Mouse (Mus musculus): Measurements from ENCODE around the gene Olfr853. TPM values are rescaled to one million over a fixed set of nuclear protein-coding genes. Genes with fewer than 3 reads are reported as not detected.

Olfr853 gene
- not detected for polyA plus RNA-seq (2017; shearing (Covaris generic))

DNA sequence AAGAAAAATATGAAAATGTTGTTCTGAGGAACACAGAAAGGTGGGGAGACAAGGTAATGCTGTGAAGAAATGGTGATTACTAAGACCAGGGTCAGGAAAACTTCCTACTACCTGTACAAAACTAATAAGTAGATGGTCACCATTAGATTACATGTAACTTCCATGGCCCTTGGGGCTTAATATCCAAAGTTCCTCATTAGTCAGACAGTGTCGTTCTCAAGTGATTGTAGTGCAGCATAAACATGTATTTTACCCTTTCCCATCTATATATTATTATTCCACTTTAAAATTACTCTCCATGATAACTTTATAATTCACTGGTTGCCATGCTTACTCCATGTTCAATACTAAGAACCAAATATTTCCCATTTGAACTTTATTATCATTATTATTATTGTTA lies at the start of gene Olfr853:
TSS of gene Olfr853 (minus strand) at position 101 of the 400 bp plus-strand sequence.

DNA sequence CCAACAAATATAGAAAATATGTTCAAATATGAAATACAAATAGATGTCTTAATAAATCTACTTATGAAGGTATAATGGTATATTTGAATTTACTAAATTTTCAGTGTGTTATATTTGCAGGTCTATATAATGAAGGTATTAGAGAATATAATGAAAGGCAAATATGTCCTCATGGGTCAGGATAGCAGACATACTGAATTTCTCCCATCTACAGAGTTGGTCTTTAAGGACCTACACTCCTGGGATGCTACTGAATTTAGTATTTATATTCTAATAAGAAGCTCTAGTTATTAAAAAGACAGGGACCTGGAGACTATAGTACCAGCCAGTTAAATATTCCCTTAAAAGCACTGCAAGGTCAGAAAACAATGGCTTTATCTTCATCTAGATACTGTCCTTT lies 41.4 kb upstream of the Olfr853 start, which contains the start of gene Olfr855:
TSS of gene Olfr855 (plus strand) at position 301 of the 400 bp plus-strand sequence.

GRCm38 (mm10) chr9:19567282-19567681 lies 26.4 kb upstream of the Olfr853 start, which contains the start of gene Olfr854:
Gene Olfr854 (minus strand): TSS chr9:19567382.

DNA sequence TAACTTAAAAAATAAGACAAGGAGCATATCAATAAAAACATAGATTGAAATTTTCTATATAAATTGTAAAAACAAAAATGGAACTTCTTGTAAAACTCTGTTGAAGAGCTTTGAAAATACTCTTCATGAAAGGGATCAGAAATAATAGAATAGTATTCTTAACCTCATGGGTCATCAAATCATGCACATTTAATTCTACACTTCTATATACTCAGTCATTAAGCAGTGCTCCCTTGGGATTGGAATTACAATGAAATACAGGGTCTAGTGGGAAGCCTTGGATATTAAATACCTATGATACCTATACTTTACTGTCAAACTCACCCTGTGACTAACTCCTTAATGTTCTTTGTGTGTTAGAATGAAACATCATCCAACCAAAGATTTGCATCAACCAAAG lies 47.9 kb downstream of the Olfr853 start, which contains the start of gene Olfr851:
TSS of gene Olfr851 (plus strand) at position 301 of the 400 bp plus-strand sequence.

Other genes starting within 250 kb of the Olfr853 start
- gene Olfr844, start 224.7 kb downstream of the Olfr853 start, polyA plus RNA-seq (2017; shearing (Covaris generic)) = not detected
- not detected for gene Olfr845, start 204.6 kb downstream of the Olfr853 start, polyA plus RNA-seq (2017; shearing (Covaris generic))
- gene Olfr846, start 177.1 kb downstream of the Olfr853 start, polyA plus RNA-seq (2017; shearing (Covaris generic)) = not detected
- gene Olfr847, start 162.4 kb downstream of the Olfr853 start, polyA plus RNA-seq (2017; shearing (Covaris generic)) = not detected
- gene Olfr849, start 100.8 kb downstream of the Olfr853 start, polyA plus RNA-seq (2017; shearing (Covaris generic)) = not detected
- gene Olfr850, start 62.8 kb downstream of the Olfr853 start, polyA plus RNA-seq (2017; shearing (Covaris generic)) = not detected
- not detected for gene Olfr851, start 47.8 kb downstream of the Olfr853 start, polyA plus RNA-seq (2017; shearing (Covaris generic))
- gene Olfr854, start 26.3 kb upstream of the Olfr853 start, polyA plus RNA-seq (2017; shearing (Covaris generic)) = not detected
- gene Olfr855, start 41.5 kb upstream of the Olfr853 start, polyA plus RNA-seq (2017; shearing (Covaris generic)) = not detected
- gene Zfp317, start 81.0 kb upstream of the Olfr853 start, polyA plus RNA-seq (2017; shearing (Covaris generic)) = 41.2 TPM
- not detected for gene Olfr857, start 168.4 kb upstream of the Olfr853 start, polyA plus RNA-seq (2017; shearing (Covaris generic))
- gene Olfr58, start 239.2 kb upstream of the Olfr853 start, polyA plus RNA-seq (2017; shearing (Covaris generic)) = not detected